Mouse (Mus musculus): ENCODE measurements around the gene Aph1c. TPM values are rescaled to one million over a fixed set of nuclear protein-coding genes. Genes with fewer than 3 reads are reported as not detected.
A peak's percentile ranks its signal among the peaks of the same experiment; 100 is the strongest.
"Not testable (repeated sequence)": the region's sequence is repeated elsewhere in the genome, so short reads cannot be mapped to it uniquely, and the experiment has no call there.

The Aph1c gene
- polyA plus RNA-seq, 1 experiment from 2014 or later = 3.2 TPM

DNA sequence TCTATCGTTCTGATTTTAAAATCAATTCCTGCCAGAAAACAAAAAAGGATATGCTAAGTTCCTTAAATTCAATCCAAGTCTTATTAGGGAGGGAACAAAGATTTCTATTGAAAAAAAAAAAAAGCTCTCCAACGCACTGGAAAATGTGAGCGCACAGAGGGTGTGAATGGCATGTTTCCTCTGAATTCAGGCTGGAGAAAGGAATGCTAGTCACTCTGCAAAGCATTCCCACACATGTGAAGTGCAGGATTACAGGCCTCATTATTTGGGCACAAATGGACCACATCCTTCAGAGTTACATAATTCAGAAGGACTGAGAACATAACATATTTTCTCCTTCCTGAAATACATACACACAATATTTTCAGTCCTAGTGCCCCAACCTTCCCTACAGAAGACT lies 28.9 kb upstream of the Aph1c start:
- no peak overlapping the region for H3K9ac ChIP-seq
- no peak overlapping the region for H3K4me3 ChIP-seq
- WGBS = 34% methylated on average over 3 of the region's 3 CpGs
- no peak for ATAC-seq (replicated peaks)
- H3K27me3 ChIP-seq (replicated peaks) = no peaks in the 10 kb centered on the region
- H3K9me3 ChIP-seq = no peaks in the 10 kb centered on the region
- H3K36me3 ChIP-seq (replicated peaks) = no peaks in the 10 kb centered on the region
- H3K4me2 ChIP-seq = no peak overlapping the region
- H3K4me1 ChIP-seq = no peaks in the 10 kb centered on the region
- H3K27ac ChIP-seq = no peak overlapping the region

GRCm38 (mm10) chr9:66862202-66862601 lies 27.7 kb upstream of the Aph1c start:
- Histone ChIP-seq H3K36me3 (replicated peaks) (no peaks in the 10 kb centered on the region), H3K9me3 (no peaks in the 10 kb centered on the region), H3K9ac (no peak overlapping the region), H3K4me2 (no peak overlapping the region), H3K4me3 (no peak overlapping the region), H3K4me1 (no peaks in the 10 kb centered on the region), H3K27ac (no peak overlapping the region), H3K27me3 (replicated peaks) (no peaks in the 10 kb centered on the region)
- 91% methylated on average over 4 of the region's 4 CpGs for WGBS
- ATAC-seq (replicated peaks) = no peak

DNA sequence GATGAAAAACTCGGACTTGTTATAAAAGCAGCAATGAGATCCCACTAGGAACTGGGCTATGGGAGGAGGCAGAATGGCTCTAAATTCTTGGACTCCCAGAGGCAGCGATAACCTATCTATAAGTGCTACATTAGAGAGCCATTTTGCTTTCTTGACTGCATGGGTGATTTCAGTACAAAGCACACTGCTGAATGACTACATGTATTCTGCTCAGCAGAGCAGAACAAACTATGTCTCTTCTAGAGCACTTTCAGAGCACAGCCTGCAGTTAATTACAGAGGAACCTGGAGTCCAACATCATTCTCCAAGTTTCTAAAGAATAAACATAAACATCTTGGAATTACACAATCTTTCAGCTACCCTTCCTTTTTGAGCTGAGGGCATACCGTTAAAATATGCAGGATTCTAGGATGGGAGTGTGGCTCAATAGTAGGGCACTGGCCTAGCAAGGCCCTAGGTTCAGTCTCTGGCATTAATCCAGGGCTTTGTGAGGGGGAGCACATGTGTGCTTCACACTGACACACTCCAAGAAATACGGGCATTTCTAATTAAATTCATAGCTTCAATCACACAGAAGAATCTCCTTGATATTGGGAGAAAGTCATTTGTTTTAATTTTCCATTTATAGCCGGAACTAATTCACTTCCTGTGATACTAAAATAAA lies 26.7 kb upstream of the Aph1c start:
- WGBS = 58% methylated on average over 5 of the region's 5 CpGs
- H3K4me3 ChIP-seq = no peak overlapping the region
- no peak for ATAC-seq (replicated peaks)
- H3K4me2 ChIP-seq = no peak overlapping the region
- H3K4me1 ChIP-seq = no peaks in the 10 kb centered on the region
- no peaks in the 10 kb centered on the region for H3K27me3 ChIP-seq (replicated peaks)
- H3K27ac ChIP-seq = 0 out of 2 replicates have a peak overlapping the region, but pooled peaks have one; percentile 16
- no peaks in the 10 kb centered on the region for H3K9me3 ChIP-seq
- no peak overlapping the region for H3K9ac ChIP-seq
- H3K36me3 ChIP-seq (replicated peaks) = no peaks in the 10 kb centered on the region

DNA sequence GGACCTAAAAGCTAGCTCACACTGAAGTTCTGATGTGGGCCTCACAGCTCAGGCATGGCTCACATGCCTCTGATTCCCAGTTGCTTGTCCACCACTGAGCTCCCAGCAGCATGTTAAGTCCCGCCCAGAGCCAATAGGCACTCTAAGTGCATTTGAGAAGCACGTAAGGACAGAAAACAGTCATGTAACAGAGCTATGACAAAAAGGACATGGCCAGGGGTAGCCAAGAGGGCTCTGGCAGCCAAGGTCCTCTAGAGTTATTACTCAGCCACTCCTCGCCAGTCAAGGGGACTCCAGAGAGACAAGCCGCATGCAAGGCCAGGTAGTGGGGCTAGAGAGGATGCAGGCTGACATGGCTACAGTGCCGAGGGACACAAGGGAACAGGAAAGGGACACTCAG lies 25.0 kb upstream of the Aph1c start:
- H3K9me3 ChIP-seq = no peaks in the 10 kb centered on the region
- WGBS = 90% methylated on average over 5 of the region's 5 CpGs

GRCm38 (mm10) chr9:66855865-66856264 lies 21.3 kb upstream of the Aph1c start:
- Histone ChIP-seq H3K4me3 (no peak overlapping the region), H3K27ac (no peak overlapping the region), H3K27me3 (replicated peaks) (no peaks in the 10 kb centered on the region), H3K9me3 (no peaks in the 10 kb centered on the region), H3K36me3 (replicated peaks) (no peaks in the 10 kb centered on the region), H3K4me2 (no peak overlapping the region), H3K4me1 (no peaks in the 10 kb centered on the region), H3K9ac (no peak overlapping the region)
- ATAC-seq (replicated peaks) = no peak
- 79% methylated on average over 7 of the region's 7 CpGs for WGBS

More for the DNA sequence above, 25.0 kb upstream of the Aph1c start:
- no peaks in the 10 kb centered on the region for H3K36me3 ChIP-seq (replicated peaks)
- no peak overlapping the region for H3K4me3 ChIP-seq
- H3K4me2 ChIP-seq = no peak overlapping the region
- no peak overlapping the region for H3K9ac ChIP-seq
- no peaks in the 10 kb centered on the region for H3K4me1 ChIP-seq
- no peak overlapping the region for H3K27ac ChIP-seq
- H3K27me3 ChIP-seq (replicated peaks) = no peaks in the 10 kb centered on the region
- ATAC-seq (replicated peaks) = no peak

GRCm38 (mm10) chr9:66852592-66852991 lies 18.1 kb upstream of the Aph1c start:
- no peak overlapping the region for H3K4me2 ChIP-seq
- no peaks in the 10 kb centered on the region for H3K27me3 ChIP-seq (replicated peaks)
- H3K4me3 ChIP-seq = no peak overlapping the region
- WGBS = 38% methylated on average over 6 of the region's 6 CpGs
- no peak overlapping the region for H3K27ac ChIP-seq
- no peaks in the 10 kb centered on the region for H3K9me3 ChIP-seq
- no peak for ATAC-seq (replicated peaks)
- H3K9ac ChIP-seq = no peak overlapping the region
- no peaks in the 10 kb centered on the region for H3K4me1 ChIP-seq
- H3K36me3 ChIP-seq (replicated peaks) = no peaks in the 10 kb centered on the region; the same call in 1 of the 2 replicates

GRCm38 (mm10) chr9:66850966-66851365 lies 16.4 kb upstream of the Aph1c start:
- no peak for ATAC-seq (replicated peaks)
- peaks cover 4% of the 10 kb centered on the region; the same call in 1 of the 2 replicates for H3K36me3 ChIP-seq (replicated peaks)
- H3K27me3 ChIP-seq (replicated peaks) = no peaks in the 10 kb centered on the region
- no peak overlapping the region for H3K9ac ChIP-seq
- H3K4me2 ChIP-seq = no peak overlapping the region
- 89% methylated on average over 5 of the region's 5 CpGs for WGBS
- H3K4me1 ChIP-seq = no peaks in the 10 kb centered on the region
- H3K27ac ChIP-seq = no peak overlapping the region
- no peak overlapping the region for H3K4me3 ChIP-seq
- H3K9me3 ChIP-seq = no peaks in the 10 kb centered on the region

DNA sequence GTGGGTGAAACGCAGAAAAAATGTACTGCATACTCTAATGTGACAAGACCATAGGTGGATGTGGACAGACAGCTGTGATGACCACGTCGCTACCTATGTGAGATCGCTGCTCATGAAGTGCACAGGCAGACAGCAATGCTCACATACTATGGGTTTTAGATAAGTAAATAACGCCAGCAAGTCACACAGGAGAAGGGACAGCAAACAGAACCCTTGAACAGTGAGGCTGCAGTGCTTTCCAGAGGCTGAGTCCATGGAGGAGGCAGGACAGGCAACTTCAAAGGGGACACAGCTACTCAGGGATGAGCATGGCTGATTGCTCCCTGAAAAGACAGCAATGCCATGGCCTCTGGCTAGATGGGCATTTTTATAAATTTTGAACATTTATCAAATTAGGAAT lies 12.3 kb upstream of the Aph1c start:
- no peak for ATAC-seq (replicated peaks)
- Histone ChIP-seq H3K4me2 (no peak overlapping the region), H3K4me3 (no peak overlapping the region), H3K4me1 (no peaks in the 10 kb centered on the region), H3K27me3 (replicated peaks) (no peaks in the 10 kb centered on the region), H3K9ac (no peak overlapping the region), H3K9me3 (no peaks in the 10 kb centered on the region), H3K27ac (no peak overlapping the region), H3K36me3 (replicated peaks) (peaks cover 4% of the 10 kb centered on the region; the same call in 1 of the 2 replicates)
- 93% methylated on average over 5 of the region's 5 CpGs for WGBS

- ATAC-seq (replicated peaks) = peak; percentile 87
- H3K27me3 ChIP-seq (replicated peaks) = 0 out of 2 replicates have a peak, but pooled peaks cover 7% of the 10 kb centered on the region
- H3K27ac ChIP-seq = 0 out of 2 replicates have a peak overlapping the region, but pooled peaks have one; percentile 10
- no peaks in the 10 kb centered on the region for H3K36me3 ChIP-seq (replicated peaks)
- H3K4me3 ChIP-seq = peak overlapping the region; percentile 45
- no peaks in the 10 kb centered on the region for H3K9me3 ChIP-seq
- H3K4me1 ChIP-seq = peaks cover 13% of the 10 kb centered on the region
- H3K9ac ChIP-seq = peak overlapping the region; percentile 28
- H3K4me2 ChIP-seq = peak overlapping the region; percentile 97
- WGBS = under 1% methylated on average over 24 of the region's 24 CpGs
Observed at GRCm38 (mm10) chr9:66835097-66835480, 563 bp upstream of the Aph1c start.

- H3K27me3 ChIP-seq (replicated peaks) = 0 out of 2 replicates have a peak, but pooled peaks cover 7% of the 10 kb centered on the region
- no peaks in the 10 kb centered on the region for H3K36me3 ChIP-seq (replicated peaks)
- no peak for ATAC-seq (replicated peaks)
- no peak overlapping the region for H3K27ac ChIP-seq
- H3K4me1 ChIP-seq = peaks cover 13% of the 10 kb centered on the region
- H3K9ac ChIP-seq = peak overlapping the region; percentile 43; the same call in 1 of the 2 replicates
- WGBS = 15% methylated on average over 7 of the region's 7 CpGs
- H3K4me3 ChIP-seq = peak overlapping the region; percentile 45
- H3K9me3 ChIP-seq = no peaks in the 10 kb centered on the region
- peak overlapping the region; percentile 97 for H3K4me2 ChIP-seq
Observed at GRCm38 (mm10) chr9:66833851-66834250, 675 bp downstream of the Aph1c start.

GRCm38 (mm10) chr9:66832366-66832908 lies 2.1 kb downstream of the Aph1c start:
- Histone ChIP-seq H3K36me3 (replicated peaks) (no peaks in the 10 kb centered on the region), H3K9me3 (no peaks in the 10 kb centered on the region), H3K4me3 (no peak overlapping the region), H3K27me3 (replicated peaks) (0 out of 2 replicates have a peak, but pooled peaks cover 6% of the 10 kb centered on the region), H3K9ac (no peak overlapping the region), H3K4me2 (no peak overlapping the region), H3K4me1 (peaks cover 13% of the 10 kb centered on the region), H3K27ac (no peak overlapping the region)
- 66% methylated on average over 4 of the region's 4 CpGs for WGBS
- ATAC-seq (replicated peaks) = no peak

- no peak overlapping the region for H3K4me3 ChIP-seq
- no peaks in the 10 kb centered on the region for H3K4me1 ChIP-seq
- no peak overlapping the region for H3K9ac ChIP-seq
- H3K27me3 ChIP-seq (replicated peaks) = no peaks in the 10 kb centered on the region
- no peaks in the 10 kb centered on the region for H3K36me3 ChIP-seq (replicated peaks)
- H3K4me2 ChIP-seq = no peak overlapping the region
- H3K27ac ChIP-seq = no peak overlapping the region
- H3K9me3 ChIP-seq = no peaks in the 10 kb centered on the region
- ATAC-seq (replicated peaks) = no peak
- 36% methylated on average over 1 of the region's 1 CpGs for WGBS
Observed at GRCm38 (mm10) chr9:66825990-66826389, 8.5 kb downstream of the Aph1c start.

GRCm38 (mm10) chr9:66822255-66822654 lies 12.3 kb downstream of the Aph1c start:
- H3K9ac ChIP-seq; H3K4me2 ChIP-seq; H3K9me3 ChIP-seq; H3K27me3 ChIP-seq (replicated peaks); H3K4me3 ChIP-seq; H3K36me3 ChIP-seq (replicated peaks); ATAC-seq (replicated peaks); H3K4me1 ChIP-seq; H3K27ac ChIP-seq: not testable (repeated sequence)
- WGBS = 100% methylated on average over 2 of the region's 5 CpGs
